Mouse (Mus musculus): ENCODE results near the gene Abat. TPM values are rescaled to one million over a fixed set of nuclear protein-coding genes. Genes with fewer than 3 reads are reported as not detected.

The Abat gene
- total RNA-seq, 1 experiment, result 4.3 TPM

DNA sequence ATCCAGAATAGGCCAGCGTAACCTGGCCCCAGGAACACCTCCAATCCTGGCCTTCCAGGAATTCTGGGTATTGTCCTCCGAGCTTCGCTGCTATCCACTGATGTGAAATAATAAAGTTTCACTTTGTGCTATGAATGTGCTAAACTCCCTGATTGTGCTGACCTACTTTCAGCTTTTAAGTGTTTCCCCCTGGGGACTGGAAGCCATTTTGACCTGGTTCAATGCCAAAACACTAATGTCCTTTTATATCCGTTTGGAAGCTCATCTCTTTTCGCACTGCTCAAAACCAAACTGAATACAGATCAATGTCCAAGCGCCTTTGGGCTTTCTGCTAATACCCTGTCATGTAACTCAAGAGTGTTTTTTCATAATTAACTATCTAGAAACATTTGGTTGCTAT is 22.2 kb downstream of the Abat start:
- no peaks in the 10 kb centered on the region for H3K9me3 ChIP-seq (ENCODE audit: control insufficient read depth, insufficient read depth, low read depth, low read length)
- H3K4me3 ChIP-seq (ENCODE audit: insufficient read depth in 1 of 2, low read depth in 1 of 2, low read length in 2 of 2, poor library complexity in 1 of 2, severe bottlenecking in 1 of 2), result no peak overlapping the region
- TF ChIP-seq MAFK (IDR thresholded peaks at IDR 0.05; ENCODE audit: insufficient read depth, low read depth, low read length) (no peak), ZNF384 (IDR thresholded peaks at IDR 0.05; ENCODE audit: low read depth, low read length) (no peak), HCFC1 (IDR thresholded peaks at IDR 0.05; ENCODE audit: borderline replicate concordance, insufficient read depth, low read length) (no peak), CHD2 (IDR thresholded peaks at IDR 0.05; ENCODE audit: low read depth, low read length) (no peak), ZC3H11A (IDR thresholded peaks at IDR 0.05; ENCODE audit: borderline replicate concordance, low read depth, low read length) (no peak)
- in situ Hi-C loops (cut with MboI; ENCODE audit: low sequenced_read_pairs in 2 of 2, unreplicated experiment in 2 of 2), result no loop called here
- no peak for DNase-seq (ENCODE audit: low read depth, low spot score)
- H3K27ac ChIP-seq (ENCODE audit: insufficient read depth, low read depth, low read length, poor library complexity, severe bottlenecking), result peak overlapping the region; percentile 71; the same call in 1 of the 2 replicates
- H3K4me1 ChIP-seq (ENCODE audit: control insufficient read depth in 2 of 2, insufficient read depth in 2 of 2, low read length in 2 of 2, poor library complexity in 1 of 2), result peaks cover 1 to 32% of the 10 kb centered on the region in 2 experiments; a peak in 3 of 4 replicates
- no peaks in the 10 kb centered on the region for H3K36me3 ChIP-seq (ENCODE audit: control insufficient read depth, insufficient read depth, low read length, poor library complexity, severe bottlenecking)
- H3K9ac ChIP-seq (ENCODE audit: insufficient read depth, low read depth, low read length, poor library complexity, severe bottlenecking), result peak overlapping the region; percentile 14; the same call in 1 of the 2 replicates

DNA sequence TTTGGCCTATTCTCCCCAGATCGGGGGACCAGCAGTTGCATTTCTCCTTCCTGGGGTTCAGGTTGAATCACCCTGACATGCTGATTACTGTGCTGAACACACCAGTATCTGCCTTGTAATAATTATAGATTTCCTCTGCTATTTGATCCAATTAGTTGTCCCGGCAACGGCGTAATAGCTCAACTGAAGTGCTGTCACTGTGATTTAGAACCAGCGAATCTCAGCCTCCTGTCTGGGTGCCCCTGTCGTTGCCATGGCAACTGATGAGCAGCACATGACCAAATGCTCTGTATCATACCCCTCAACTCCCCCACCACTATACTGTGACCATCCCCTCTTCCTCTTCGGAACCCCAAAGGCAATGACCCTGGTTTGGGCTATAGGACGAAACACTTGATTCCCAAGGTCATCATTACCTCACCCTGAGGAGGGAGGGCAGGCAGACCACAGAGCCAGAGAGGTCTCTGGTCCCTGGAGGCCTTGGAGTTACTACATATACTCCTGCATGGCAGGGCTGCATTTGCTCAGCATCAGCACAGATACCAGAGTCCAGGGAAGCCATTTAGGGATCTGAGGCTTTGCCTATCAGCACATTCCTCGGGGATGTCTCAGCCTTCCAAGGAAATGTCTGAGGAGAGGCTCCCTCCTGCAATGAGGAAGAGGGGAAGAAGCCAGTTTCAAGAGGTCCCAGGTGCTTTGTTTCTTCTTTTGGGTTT is 26.1 kb downstream of the Abat start:
- H3K27ac ChIP-seq (ENCODE audit: insufficient read depth, low read depth, low read length, poor library complexity, severe bottlenecking), result no peak overlapping the region
- no peaks in the 10 kb centered on the region for H3K36me3 ChIP-seq (ENCODE audit: control insufficient read depth, insufficient read depth, low read length, poor library complexity, severe bottlenecking)
- H3K9me3 ChIP-seq (ENCODE audit: control insufficient read depth, insufficient read depth, low read depth, low read length), result no peaks in the 10 kb centered on the region
- no peak for DNase-seq (ENCODE audit: low read depth, low spot score)
- H3K9ac ChIP-seq (ENCODE audit: insufficient read depth, low read depth, low read length, poor library complexity, severe bottlenecking), result no peak overlapping the region
- H3K4me3 ChIP-seq (ENCODE audit: insufficient read depth in 1 of 2, low read depth in 1 of 2, low read length in 2 of 2, poor library complexity in 1 of 2, severe bottlenecking in 1 of 2), result no peak overlapping the region
- TF ChIP-seq MAFK (IDR thresholded peaks at IDR 0.05; ENCODE audit: insufficient read depth, low read depth, low read length) (no peak), CHD2 (IDR thresholded peaks at IDR 0.05; ENCODE audit: low read depth, low read length) (no peak), HCFC1 (IDR thresholded peaks at IDR 0.05; ENCODE audit: borderline replicate concordance, insufficient read depth, low read length) (no peak), ZC3H11A (IDR thresholded peaks at IDR 0.05; ENCODE audit: borderline replicate concordance, low read depth, low read length) (no peak)
- in situ Hi-C loops (cut with MboI; ENCODE audit: low sequenced_read_pairs in 2 of 2, unreplicated experiment in 2 of 2), result no loop called here
- peaks cover 0 to 16% of the 10 kb centered on the region in 2 experiments; a peak in 2 of 4 replicates for H3K4me1 ChIP-seq (ENCODE audit: control insufficient read depth in 2 of 2, insufficient read depth in 2 of 2, low read length in 2 of 2, poor library complexity in 1 of 2)

DNA sequence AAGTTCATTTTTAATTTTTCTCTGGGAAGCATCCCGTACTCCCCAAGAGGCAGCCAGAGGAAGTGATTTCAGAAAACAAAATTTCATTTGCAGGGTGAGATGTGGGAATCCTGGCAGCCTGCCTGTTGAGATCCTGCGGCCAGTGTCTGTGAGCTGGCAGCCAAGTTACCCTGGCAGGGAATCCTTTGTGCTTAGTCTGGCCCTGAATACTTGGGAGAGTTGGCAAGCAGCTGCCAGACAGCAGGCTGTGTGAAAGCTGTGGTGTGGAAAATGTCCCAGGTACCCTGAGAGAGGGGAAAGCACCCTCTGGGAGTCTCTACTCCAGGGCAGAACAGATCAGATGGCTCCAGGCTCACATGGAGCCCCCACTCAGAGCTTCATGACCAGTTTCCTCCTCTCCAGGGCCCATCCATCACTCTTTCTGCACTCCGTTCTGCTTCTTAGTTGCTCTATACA is 27.7 kb downstream of the Abat start:
- Histone ChIP-seq H3K27ac (ENCODE audit: insufficient read depth, low read depth, low read length, poor library complexity, severe bottlenecking) (no peak overlapping the region), H3K9me3 (ENCODE audit: control insufficient read depth, insufficient read depth, low read depth, low read length) (no peaks in the 10 kb centered on the region), H3K4me1 (ENCODE audit: control insufficient read depth in 2 of 2, insufficient read depth in 2 of 2, low read length in 2 of 2, poor library complexity in 1 of 2) (peaks cover 1 to 8% of the 10 kb centered on the region in 2 experiments; a peak in 2 of 4 replicates), H3K36me3 (ENCODE audit: control insufficient read depth, insufficient read depth, low read length, poor library complexity, severe bottlenecking) (no peaks in the 10 kb centered on the region), H3K9ac (ENCODE audit: insufficient read depth, low read depth, low read length, poor library complexity, severe bottlenecking) (no peak overlapping the region), H3K4me3 (ENCODE audit: insufficient read depth in 1 of 2, low read depth in 1 of 2, low read length in 2 of 2, poor library complexity in 1 of 2, severe bottlenecking in 1 of 2) (no peak overlapping the region)
- no peak for DNase-seq (ENCODE audit: low read depth, low spot score)
- in situ Hi-C loops (cut with MboI; ENCODE audit: low sequenced_read_pairs in 2 of 2, unreplicated experiment in 2 of 2), result no loop called here
- no peak for TF ChIP-seq ZNF384 (IDR thresholded peaks at IDR 0.05; ENCODE audit: low read depth, low read length)
- TF ChIP-seq MAFK (IDR thresholded peaks at IDR 0.05; ENCODE audit: insufficient read depth, low read depth, low read length), result no peak
- no peak for TF ChIP-seq ZC3H11A (IDR thresholded peaks at IDR 0.05; ENCODE audit: borderline replicate concordance, low read depth, low read length)

DNA sequence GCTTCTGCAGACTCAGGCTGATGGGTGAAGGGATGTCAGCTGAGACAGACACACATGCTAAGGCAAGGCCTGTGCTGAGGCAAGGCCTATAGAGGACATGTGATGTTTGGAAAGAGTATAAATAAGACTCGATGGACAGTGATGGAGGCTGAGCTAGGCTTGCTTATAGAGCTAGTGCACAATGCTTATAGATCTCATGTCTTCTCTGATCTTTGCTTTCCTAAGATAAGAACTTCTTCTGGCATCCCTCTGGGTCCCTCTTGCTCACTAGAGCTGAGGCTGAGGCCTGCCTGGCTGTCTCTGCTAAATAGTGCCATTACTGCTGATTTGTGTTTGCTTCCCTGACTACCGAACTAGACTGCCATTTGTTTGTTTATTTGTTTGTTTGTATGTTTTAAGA is 34.6 kb downstream of the Abat start:
- in situ Hi-C loops (cut with MboI; ENCODE audit: low sequenced_read_pairs in 2 of 2, unreplicated experiment in 2 of 2), result no loop called here
- H3K9ac ChIP-seq (ENCODE audit: insufficient read depth, low read depth, low read length, poor library complexity, severe bottlenecking), result no peak overlapping the region
- peaks cover 7% of the 10 kb centered on the region; the same call in 1 of the 2 replicates for H3K9me3 ChIP-seq (ENCODE audit: control insufficient read depth, insufficient read depth, low read depth, low read length)
- peaks cover 14% of the 10 kb centered on the region; the same call in 1 of the 2 replicates for H3K36me3 ChIP-seq (ENCODE audit: control insufficient read depth, insufficient read depth, low read length, poor library complexity, severe bottlenecking)
- TF ChIP-seq HCFC1 (IDR thresholded peaks at IDR 0.05; ENCODE audit: borderline replicate concordance, insufficient read depth, low read length) (no peak), ZNF384 (IDR thresholded peaks at IDR 0.05; ENCODE audit: low read depth, low read length) (no peak), MAFK (IDR thresholded peaks at IDR 0.05; ENCODE audit: insufficient read depth, low read depth, low read length) (no peak), ZC3H11A (IDR thresholded peaks at IDR 0.05; ENCODE audit: borderline replicate concordance, low read depth, low read length) (no peak), CHD2 (IDR thresholded peaks at IDR 0.05; ENCODE audit: low read depth, low read length) (no peak)
- no peak overlapping the region for H3K4me3 ChIP-seq (ENCODE audit: insufficient read depth in 1 of 2, low read depth in 1 of 2, low read length in 2 of 2, poor library complexity in 1 of 2, severe bottlenecking in 1 of 2)
- H3K4me1 ChIP-seq (ENCODE audit: control insufficient read depth in 2 of 2, insufficient read depth in 2 of 2, low read length in 2 of 2, poor library complexity in 1 of 2), result 0 out of 4 replicates have a peak, but pooled peaks cover 1 to 2% of the 10 kb centered on the region in 2 experiments
- DNase-seq (ENCODE audit: low read depth, low spot score), result no peak
- H3K27ac ChIP-seq (ENCODE audit: insufficient read depth, low read depth, low read length, poor library complexity, severe bottlenecking), result no peak overlapping the region
